In genomic region chr13:52539461-52539860, GRCm38 (mm10) we compare ENCODE assay signal across 12 mouse cellular contexts. TPM values are rescaled to one million over a fixed set of nuclear protein-coding genes. Genes with fewer than 3 reads are reported as not detected.
A peak's percentile ranks its signal among the peaks of the same experiment; 100 is the strongest.
DNase-seq lines count a peak whose midpoint lies in the region.
"Had no signal": no experiment of that assay in that cellular context is flagged by ENCODE, and none has a peak within 500 bp of the region (broad histone marks: within the 10 kb centered on the region; RNA-seq: fewer than 3 reads in every experiment).

No protein-coding gene starts in this region.

- intact Hi-C loops in left cerebral cortex, postnatal 14 days (cut with DNase I): loop anchor here (5.0 to 10.0 kb wide), 2 partner anchors 83 to 695 kb away; partner anchors contain the start of gene Gadd45g

- peak; percentile 23 to 32 for DNase-seq in left cerebral cortex, adult 18-20 months (ENCODE audit: low spot score in 2 of 2)
- DNase-seq in left cerebral cortex, postnatal 14 days (ENCODE audit: low spot score in 2 of 2): no peak
- peak; percentile 53 to 60 for DNase-seq in spleen, postnatal 36 days (ENCODE audit: low spot score in 2 of 2)
- DNase-seq in spleen, adult 12 weeks (ENCODE audit: low spot score): no peak
- peak; percentile 74 for DNase-seq in brain, adult 2 months (ENCODE audit: low read depth, low spot score)
- no peak for DNase-seq in ovary, postnatal 10 days (ENCODE audit: low spot score)
- DNase-seq: adrenal gland, postnatal 10 days; cerebellum, adult 18-20 months; embryo, embryonic 11 days; gastrocnemius, postnatal 14 days; heart, postnatal 36 days had no signal

RNA-seq across cellular contexts. Expression of gene Diras2, which starts 8.4 kb away (rescaled TPM):
- 100 to 1,000 TPM; 149 to 165 TPM for total RNA-seq in left cerebral cortex, adult 18-20 months (2021)
- 100 to 1,000 TPM; 148 to 176 TPM for total RNA-seq in left cerebral cortex, postnatal 14 days (2021)
- total RNA-seq: MEL had no signal

RNA-seq across cellular contexts. Expression of gene Syk, which starts 43.5 kb away (rescaled TPM):
- 1 to 10 TPM; 2.3 to 3.4 TPM for total RNA-seq in left cerebral cortex, adult 18-20 months (2021)
- total RNA-seq in left cerebral cortex, postnatal 14 days (2021): 1 to 10 TPM; 2.9 to 4.5 TPM

Comparison
In these comparisons a context has a peak if more than half of its experiments do, and no peak if none do; other contexts are left out.
1. DNase-seq: peak in left cerebral cortex, adult 18-20 months (2 of 2), spleen, postnatal 36 days (2 of 2) and brain, adult 2 months (single experiment); none in left cerebral cortex, postnatal 14 days (0 of 2), spleen, adult 12 weeks (single experiment) and ovary, postnatal 10 days (single experiment).